Mouse (Mus musculus): ENCODE data around the gene Lgr5. TPM values are rescaled to one million over a fixed set of nuclear protein-coding genes. Genes with fewer than 3 reads are reported as not detected.

Lgr5 gene
- total and polyA plus RNA-seq, 3 experiments = 0.11 TPM; not detected in 2

DNA sequence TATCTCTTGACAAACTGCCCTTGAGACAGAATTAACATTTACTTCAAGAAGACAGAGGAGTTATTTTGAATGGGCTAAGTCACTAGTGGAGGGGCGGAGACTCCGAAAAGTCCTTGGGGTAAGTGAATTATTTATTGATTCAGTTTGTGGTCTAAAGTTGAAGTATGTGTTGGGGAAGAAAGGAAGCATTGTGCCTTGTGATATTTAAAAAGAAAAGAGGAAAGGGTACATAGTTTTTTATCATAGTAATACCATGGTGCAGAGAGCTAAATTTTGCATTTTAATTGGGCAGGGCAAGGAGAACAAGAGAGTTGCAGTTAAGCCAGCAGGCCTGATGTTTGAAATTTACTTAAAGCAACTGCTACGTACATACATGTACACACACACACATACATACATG, 68.7 kb downstream of the Lgr5 start:
- no peaks in the 10 kb centered on the region for H3K4me1 ChIP-seq (ENCODE audit: insufficient read depth, low read depth, low read length)
- H3K36me3 ChIP-seq (replicated peaks) = no peaks in the 10 kb centered on the region
- TF ChIP-seq GATA1 (IDR thresholded peaks at IDR 0.05; ENCODE audit: borderline replicate concordance, low read length) = no peak
- no peak for TF ChIP-seq CTCF (IDR thresholded peaks at IDR 0.05; ENCODE audit: low read depth, low read length)
- TF ChIP-seq GATA2 (IDR thresholded peaks at IDR 0.05; ENCODE audit: borderline replicate concordance, low read depth, low read length) = no peak
- TF ChIP-seq TAL1 (conservative IDR thresholded peaks at IDR 0.05; ENCODE audit: low read depth, low read length) = no peak
- TF ChIP-seq POLR2AphosphoS5 (IDR thresholded peaks at IDR 0.05; ENCODE audit: insufficient replicate concordance, low read depth, low read length) = no peak
- no peak for ATAC-seq (ENCODE audit: extremely low read depth, insufficient number of reproducible peaks, low FRiP score, poor library complexity, severe bottlenecking)
- H3K27me3 ChIP-seq (ENCODE audit: insufficient read depth, low read length) = no peaks in the 10 kb centered on the region
- H3K4me3 ChIP-seq (ENCODE audit: low read depth, low read length) = no peak overlapping the region
- no peak for DNase-seq (ENCODE audit: low spot score)
- H3K9me3 ChIP-seq (replicated peaks) = peaks cover 6% of the 10 kb centered on the region

DNA sequence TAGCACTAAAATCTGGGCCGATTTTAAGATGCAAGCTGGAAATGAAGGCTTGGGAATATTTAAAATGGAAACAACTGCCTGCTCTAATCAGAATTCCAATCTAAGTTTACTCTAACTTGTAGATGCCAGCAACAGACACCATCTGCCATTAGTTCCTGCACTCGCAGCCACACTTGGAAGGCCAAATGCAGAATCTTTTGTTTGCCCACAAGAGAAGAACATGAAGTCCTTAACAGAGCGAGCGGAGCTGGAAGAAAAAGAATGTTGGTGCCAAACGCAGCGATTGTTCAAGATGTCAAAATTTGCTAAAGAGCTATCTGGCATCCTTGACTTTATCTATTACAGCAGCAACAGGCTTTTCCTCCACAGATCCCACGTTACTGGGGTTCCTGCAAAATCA, 72.1 kb downstream of the Lgr5 start:
- no peaks in the 10 kb centered on the region for H3K27me3 ChIP-seq (ENCODE audit: insufficient read depth, low read length)
- no peak for ATAC-seq (ENCODE audit: extremely low read depth, insufficient number of reproducible peaks, low FRiP score, poor library complexity, severe bottlenecking)
- no peaks in the 10 kb centered on the region for H3K36me3 ChIP-seq (replicated peaks)
- peaks cover 5% of the 10 kb centered on the region for H3K9me3 ChIP-seq (replicated peaks)
- H3K4me3 ChIP-seq (ENCODE audit: low read depth, low read length) = no peak overlapping the region
- DNase-seq (ENCODE audit: low spot score) = no peak
- H3K4me1 ChIP-seq (ENCODE audit: insufficient read depth, low read depth, low read length) = no peaks in the 10 kb centered on the region
- TF ChIP-seq GATA1 (IDR thresholded peaks at IDR 0.05; ENCODE audit: borderline replicate concordance, low read length) = no peak
- TF ChIP-seq POLR2AphosphoS5 (IDR thresholded peaks at IDR 0.05; ENCODE audit: insufficient replicate concordance, low read depth, low read length) = no peak
- TF ChIP-seq GATA2 (IDR thresholded peaks at IDR 0.05; ENCODE audit: borderline replicate concordance, low read depth, low read length) = no peak
- no peak for TF ChIP-seq TAL1 (conservative IDR thresholded peaks at IDR 0.05; ENCODE audit: low read depth, low read length)

DNA sequence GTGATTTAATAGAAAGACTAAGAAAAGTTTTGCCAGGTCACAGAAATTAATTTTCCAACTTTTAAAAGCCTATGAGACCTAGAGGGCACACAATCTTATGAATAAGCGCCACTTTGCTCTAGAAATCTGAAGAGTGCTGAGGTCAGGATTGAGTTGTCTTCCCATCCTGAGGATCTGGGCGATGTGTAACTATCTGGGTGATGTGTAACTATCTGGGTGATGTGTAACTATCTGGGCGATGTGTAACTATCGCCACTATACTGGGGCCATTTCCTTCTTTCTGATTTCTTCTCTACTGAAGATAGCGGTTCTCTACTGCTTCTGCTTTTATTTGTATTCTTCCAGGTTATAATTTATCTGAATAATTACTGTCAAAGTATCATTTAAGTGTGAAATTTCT, 76.6 kb downstream of the Lgr5 start:
- H3K27me3 ChIP-seq (ENCODE audit: insufficient read depth, low read length) = no peaks in the 10 kb centered on the region
- no peaks in the 10 kb centered on the region for H3K36me3 ChIP-seq (replicated peaks)
- no peaks in the 10 kb centered on the region; the same call in 1 of the 2 replicates for H3K9me3 ChIP-seq (replicated peaks)
- no peaks in the 10 kb centered on the region for H3K4me1 ChIP-seq (ENCODE audit: insufficient read depth, low read depth, low read length)
- no peak overlapping the region for H3K4me3 ChIP-seq (ENCODE audit: low read depth, low read length)
- TF ChIP-seq GATA2 (IDR thresholded peaks at IDR 0.05; ENCODE audit: borderline replicate concordance, low read depth, low read length) = no peak
- no peak for TF ChIP-seq GATA1 (IDR thresholded peaks at IDR 0.05; ENCODE audit: borderline replicate concordance, low read length)
- no peak for TF ChIP-seq POLR2AphosphoS5 (IDR thresholded peaks at IDR 0.05; ENCODE audit: insufficient replicate concordance, low read depth, low read length)
- TF ChIP-seq CTCF (IDR thresholded peaks at IDR 0.05; ENCODE audit: low read depth, low read length) = no peak
- no peak for TF ChIP-seq TAL1 (conservative IDR thresholded peaks at IDR 0.05; ENCODE audit: low read depth, low read length)
- ATAC-seq (ENCODE audit: extremely low read depth, insufficient number of reproducible peaks, low FRiP score, poor library complexity, severe bottlenecking) (no peak), DNase-seq (ENCODE audit: low spot score) (no peak)

DNA sequence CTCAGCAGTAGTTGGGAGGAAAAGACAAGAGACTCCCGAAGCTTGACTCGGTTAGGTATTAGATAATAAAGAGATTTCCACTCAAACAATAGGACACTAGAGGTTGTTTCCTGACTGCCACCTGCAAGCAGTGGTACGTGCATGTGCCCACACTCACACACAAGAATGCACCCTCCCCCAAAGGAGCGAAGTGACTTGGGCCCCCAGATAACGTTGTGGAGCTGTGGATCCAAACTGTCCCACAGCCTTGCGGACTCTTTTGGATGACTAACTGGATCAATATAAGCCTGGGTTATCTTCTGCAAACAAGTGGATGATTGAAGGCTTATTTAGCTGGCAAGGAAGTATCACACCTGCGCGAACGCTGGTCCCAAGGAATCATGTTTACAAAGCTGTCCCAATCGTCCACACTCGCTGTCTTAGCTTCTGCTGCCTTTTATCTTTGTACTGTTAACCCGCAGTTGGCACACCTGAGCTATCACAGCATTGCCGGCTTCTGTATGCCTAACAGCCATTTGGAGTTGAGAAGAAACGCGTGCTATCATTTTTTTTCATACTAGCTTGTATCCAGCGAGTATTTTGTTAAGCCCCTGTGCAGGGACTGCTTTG, 81.8 kb downstream of the Lgr5 start:
- H3K9me3 ChIP-seq (replicated peaks) = peaks cover 5% of the 10 kb centered on the region
- ATAC-seq (ENCODE audit: extremely low read depth, insufficient number of reproducible peaks, low FRiP score, poor library complexity, severe bottlenecking) (no peak), DNase-seq (ENCODE audit: low spot score) (no peak)
- H3K4me1 ChIP-seq (ENCODE audit: insufficient read depth, low read depth, low read length) = no peaks in the 10 kb centered on the region
- no peaks in the 10 kb centered on the region for H3K27me3 ChIP-seq (ENCODE audit: insufficient read depth, low read length)
- H3K36me3 ChIP-seq (replicated peaks) = no peaks in the 10 kb centered on the region
- no peak overlapping the region for H3K4me3 ChIP-seq (ENCODE audit: low read depth, low read length)
- no peak for TF ChIP-seq GATA2 (IDR thresholded peaks at IDR 0.05; ENCODE audit: borderline replicate concordance, low read depth, low read length)
- no peak for TF ChIP-seq TAL1 (conservative IDR thresholded peaks at IDR 0.05; ENCODE audit: low read depth, low read length)
- no peak for TF ChIP-seq GATA1 (IDR thresholded peaks at IDR 0.05; ENCODE audit: borderline replicate concordance, low read length)
- no peak for TF ChIP-seq CTCF (IDR thresholded peaks at IDR 0.05; ENCODE audit: low read depth, low read length)
- TF ChIP-seq POLR2AphosphoS5 (IDR thresholded peaks at IDR 0.05; ENCODE audit: insufficient replicate concordance, low read depth, low read length) = no peak

DNA sequence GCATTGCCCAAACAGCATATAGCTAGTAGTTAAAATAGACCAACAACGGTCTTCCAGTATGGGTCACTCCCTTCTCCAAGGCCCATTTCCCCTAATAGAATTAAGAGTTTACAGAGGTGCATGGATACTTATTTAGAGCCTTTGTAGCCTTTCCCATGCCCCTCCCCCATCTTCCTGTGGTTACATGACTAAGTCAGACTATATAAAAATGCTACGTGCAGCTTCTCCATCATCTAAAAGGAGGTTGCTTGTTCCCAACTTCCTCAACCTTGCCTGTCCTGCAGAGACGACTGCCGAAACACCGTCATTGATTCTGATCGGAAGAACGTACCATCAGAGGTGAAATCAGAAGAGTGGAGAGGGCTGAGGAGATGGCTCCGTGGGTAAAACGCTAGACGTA, 82.4 kb downstream of the Lgr5 start:
- no peak overlapping the region for H3K4me3 ChIP-seq (ENCODE audit: low read depth, low read length)
- no peaks in the 10 kb centered on the region for H3K4me1 ChIP-seq (ENCODE audit: insufficient read depth, low read depth, low read length)
- peaks cover 5% of the 10 kb centered on the region for H3K9me3 ChIP-seq (replicated peaks)
- no peak for TF ChIP-seq POLR2AphosphoS5 (IDR thresholded peaks at IDR 0.05; ENCODE audit: insufficient replicate concordance, low read depth, low read length)
- no peak for TF ChIP-seq TAL1 (conservative IDR thresholded peaks at IDR 0.05; ENCODE audit: low read depth, low read length)
- no peak for TF ChIP-seq GATA2 (IDR thresholded peaks at IDR 0.05; ENCODE audit: borderline replicate concordance, low read depth, low read length)
- TF ChIP-seq CTCF (IDR thresholded peaks at IDR 0.05; ENCODE audit: low read depth, low read length) = no peak
- no peak for TF ChIP-seq GATA1 (IDR thresholded peaks at IDR 0.05; ENCODE audit: borderline replicate concordance, low read length)
- ATAC-seq (ENCODE audit: extremely low read depth, insufficient number of reproducible peaks, low FRiP score, poor library complexity, severe bottlenecking) (no peak), DNase-seq (ENCODE audit: low spot score) (no peak)
- no peaks in the 10 kb centered on the region for H3K36me3 ChIP-seq (replicated peaks)
- H3K27me3 ChIP-seq (ENCODE audit: insufficient read depth, low read length) = no peaks in the 10 kb centered on the region

DNA sequence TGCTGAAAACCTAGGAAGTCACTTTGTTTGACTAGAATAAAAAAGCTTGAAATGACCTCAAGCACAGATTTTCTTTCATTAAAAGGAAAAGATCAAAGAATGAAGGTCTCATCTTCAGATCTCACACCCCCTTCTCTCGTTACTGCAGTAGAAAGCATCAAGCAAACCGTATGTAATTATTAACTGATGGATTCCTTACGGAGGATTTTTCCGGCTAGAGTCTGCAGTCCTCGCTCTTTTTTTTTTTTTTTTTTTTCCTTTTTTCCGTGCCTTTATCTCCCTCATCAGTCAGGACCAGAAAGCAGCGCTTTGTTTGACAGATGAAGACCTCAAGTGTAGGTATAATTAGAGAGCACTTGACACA, 93.8 kb downstream of the Lgr5 start:
- Histone ChIP-seq H3K9me3 (replicated peaks) (0 out of 2 replicates have a peak, but pooled peaks cover 2% of the 10 kb centered on the region), H3K4me1 (ENCODE audit: insufficient read depth, low read depth, low read length) (no peaks in the 10 kb centered on the region), H3K36me3 (replicated peaks) (no peaks in the 10 kb centered on the region), H3K4me3 (ENCODE audit: low read depth, low read length) (no peak overlapping the region), H3K27me3 (ENCODE audit: insufficient read depth, low read length) (no peaks in the 10 kb centered on the region)
- TF ChIP-seq GATA1 (IDR thresholded peaks at IDR 0.05; ENCODE audit: borderline replicate concordance, low read length) = no peak
- no peak for TF ChIP-seq GATA2 (IDR thresholded peaks at IDR 0.05; ENCODE audit: borderline replicate concordance, low read depth, low read length)
- ATAC-seq (ENCODE audit: extremely low read depth, insufficient number of reproducible peaks, low FRiP score, poor library complexity, severe bottlenecking) (no peak), DNase-seq (ENCODE audit: low spot score) (no peak)
